Mouse (Mus musculus): ENCODE measurements at regions not wholly inside any gene's neighbourhood (a gene's known extent, or its start where the extent isn't known, plus 50 kb on each side); places are given as distances from the start of the nearest gene placed in this dataset.

DNA sequence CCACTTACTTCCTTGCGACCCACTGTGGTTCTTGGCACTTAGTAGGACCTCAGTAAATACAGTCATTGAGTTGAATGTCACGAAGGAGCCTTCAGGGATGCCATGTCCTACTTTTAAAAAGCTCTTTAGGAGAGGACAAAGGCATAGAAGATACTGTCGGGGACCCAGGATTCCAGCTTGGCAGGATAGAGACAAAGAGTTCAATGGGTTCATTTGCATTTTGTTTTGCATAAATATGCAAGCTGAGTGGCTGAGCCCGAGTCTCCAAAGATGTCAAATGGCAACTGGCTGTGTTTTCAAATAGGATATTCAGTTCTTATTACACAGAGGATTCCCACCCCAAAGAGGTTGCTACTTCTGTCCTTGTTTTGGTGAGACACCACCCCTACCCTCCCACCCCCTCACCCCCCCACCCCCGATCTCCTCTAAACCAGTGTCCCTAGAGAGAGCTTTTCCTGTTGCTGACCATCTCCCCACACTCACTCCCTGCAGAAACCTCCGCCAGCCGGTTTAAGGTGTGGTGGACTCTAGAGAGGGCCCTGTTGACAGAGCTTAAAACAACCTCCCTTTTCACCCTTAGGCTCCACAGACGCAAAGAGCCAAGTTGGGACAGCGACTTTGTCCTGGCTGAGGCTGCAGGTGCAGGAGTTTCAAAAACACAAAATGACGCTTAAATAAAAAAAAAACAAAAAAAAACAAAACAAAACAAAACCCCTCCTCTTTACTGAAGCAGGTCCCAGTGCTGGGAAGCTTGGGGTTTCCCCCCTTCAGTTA lies 57.9 kb downstream of the Sox9 start:
- DNase-seq: no peak

DNA sequence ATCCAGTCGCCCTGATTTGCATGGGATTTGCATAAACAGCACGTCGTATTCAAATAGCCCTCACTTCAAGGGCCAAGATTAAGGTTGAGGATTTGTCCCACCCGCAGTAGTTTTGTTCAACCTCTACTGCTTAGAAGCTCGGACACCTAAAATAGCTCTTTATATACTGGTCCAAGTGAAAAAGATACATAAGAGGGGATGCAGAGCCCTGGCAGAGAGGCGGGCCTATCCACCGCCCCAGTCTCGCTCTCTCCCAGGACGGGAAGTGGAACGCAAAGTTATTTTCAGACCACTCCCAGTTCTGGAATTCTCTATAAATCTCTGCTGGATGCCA lies 58.4 kb downstream of the Sox9 start:
- DNase-seq: no peak

GRCm38 (mm10) chr11:112844258-112844901 lies 62.4 kb downstream of the Sox9 start:
- no peak for DNase-seq

DNA sequence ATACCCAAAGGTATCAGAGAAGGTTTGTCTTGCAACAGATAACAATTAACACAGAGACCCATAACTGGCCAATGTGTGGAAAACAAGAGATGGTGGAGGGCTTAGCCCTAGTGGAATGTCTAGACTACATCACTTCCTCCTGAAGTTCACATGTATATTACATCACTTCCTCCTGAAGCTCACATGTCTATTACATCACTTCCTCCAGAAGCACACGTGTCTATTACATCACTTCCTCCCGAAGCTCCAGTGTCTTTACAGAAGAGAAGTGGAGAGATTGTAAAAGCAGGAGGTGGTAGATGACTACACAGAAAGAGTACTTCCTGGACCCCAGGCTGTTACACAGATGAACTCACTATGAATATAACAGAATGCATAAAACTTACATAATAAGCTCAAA lies 65.1 kb downstream of the Sox9 start:
- DNase-seq: no peak

DNA sequence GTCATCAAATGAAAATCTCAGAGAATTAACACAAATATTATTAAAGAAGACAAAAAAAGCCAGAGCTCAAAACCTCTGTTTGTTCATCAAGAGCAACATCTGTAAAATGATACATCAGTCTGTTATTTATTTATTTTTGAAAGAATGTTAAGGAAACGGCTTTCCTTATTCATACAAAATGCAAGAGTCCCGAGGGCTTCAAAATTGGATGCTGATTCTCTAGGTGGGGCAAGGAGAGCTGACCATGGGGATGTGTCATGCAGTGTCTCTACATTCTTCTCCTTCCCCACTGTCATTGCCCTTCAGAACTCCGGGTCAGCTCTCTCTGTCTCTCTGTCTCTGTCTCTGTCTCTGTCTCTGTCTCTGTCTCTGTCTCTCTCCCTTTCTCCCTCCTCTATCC lies 65.8 kb downstream of the Sox9 start:
- no peak for DNase-seq

DNA sequence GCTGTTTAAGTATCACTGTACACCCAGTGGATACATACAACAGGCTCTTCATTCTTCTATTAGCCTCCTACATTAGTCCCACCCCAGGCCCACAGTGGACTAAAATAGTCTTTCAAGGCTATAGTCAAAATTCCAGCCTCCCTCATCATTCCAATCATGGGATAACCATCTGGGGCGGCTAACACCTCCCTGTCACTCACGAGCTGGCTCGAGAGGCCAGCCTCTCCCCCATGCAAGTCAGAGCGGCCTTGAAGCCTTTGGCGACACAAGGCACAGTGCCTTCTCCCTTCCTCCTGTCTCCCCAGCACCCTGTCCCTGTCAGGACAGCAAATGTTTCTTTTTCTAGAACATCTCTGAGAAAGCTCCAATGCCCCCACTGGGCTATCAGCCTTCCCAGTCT lies 68.0 kb downstream of the Sox9 start:
- no peak for DNase-seq

DNA sequence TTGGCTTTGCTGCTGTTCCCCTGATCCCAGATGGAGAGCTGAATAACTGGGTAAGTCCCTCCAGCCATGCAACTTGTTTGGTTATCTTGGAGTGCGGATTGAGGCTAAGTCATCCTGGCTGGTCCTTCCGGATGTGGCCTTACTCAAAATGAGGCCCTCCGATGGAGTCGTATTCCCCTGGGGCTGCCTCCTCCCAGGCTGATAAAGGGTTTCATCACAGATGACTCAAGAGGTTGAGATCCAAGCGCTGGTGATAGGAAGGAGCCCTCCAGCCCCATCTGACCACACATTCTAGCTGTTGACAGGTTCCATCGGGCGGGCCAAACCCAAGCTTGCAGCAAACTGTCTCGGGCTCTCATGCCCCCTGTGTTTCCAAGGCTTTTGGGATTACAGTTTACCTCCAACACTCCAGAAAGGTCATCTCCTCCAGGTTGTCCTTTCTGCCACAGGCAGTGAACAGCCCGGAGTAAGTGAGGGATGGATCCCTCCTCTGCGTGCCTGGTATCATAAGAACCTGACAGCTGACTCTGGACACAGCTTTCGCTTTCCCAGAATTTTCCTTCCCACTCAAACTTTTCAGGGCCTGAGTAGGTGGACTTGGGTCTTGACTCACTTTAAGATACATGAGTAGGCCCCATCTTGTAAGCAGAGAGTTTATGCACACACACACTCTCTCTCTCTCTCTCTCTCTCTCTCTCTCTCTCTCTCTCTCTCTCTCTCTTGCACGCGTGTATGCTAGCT lies 68.7 kb downstream of the Sox9 start:
- no peak for DNase-seq

DNA sequence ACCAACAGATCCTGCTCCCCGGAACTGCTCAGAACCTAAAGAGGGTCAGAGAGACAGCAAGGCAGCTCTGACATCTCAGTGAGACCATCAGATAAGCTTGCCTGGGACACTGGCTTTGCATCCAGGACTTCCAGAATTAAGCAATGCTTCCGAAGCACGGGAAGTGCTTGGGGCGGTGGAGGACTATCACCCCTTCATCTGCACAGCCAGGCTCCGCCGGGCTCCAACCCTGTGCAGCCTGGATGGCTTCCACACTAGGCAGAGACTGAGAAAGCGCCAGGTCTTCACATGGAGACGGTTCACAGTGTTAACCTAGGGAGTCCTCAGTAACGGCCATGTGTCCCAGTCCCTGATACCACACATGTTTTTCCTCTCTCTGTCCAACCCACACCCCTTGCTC lies 69.3 kb downstream of the Sox9 start:
- no peak for DNase-seq

DNA sequence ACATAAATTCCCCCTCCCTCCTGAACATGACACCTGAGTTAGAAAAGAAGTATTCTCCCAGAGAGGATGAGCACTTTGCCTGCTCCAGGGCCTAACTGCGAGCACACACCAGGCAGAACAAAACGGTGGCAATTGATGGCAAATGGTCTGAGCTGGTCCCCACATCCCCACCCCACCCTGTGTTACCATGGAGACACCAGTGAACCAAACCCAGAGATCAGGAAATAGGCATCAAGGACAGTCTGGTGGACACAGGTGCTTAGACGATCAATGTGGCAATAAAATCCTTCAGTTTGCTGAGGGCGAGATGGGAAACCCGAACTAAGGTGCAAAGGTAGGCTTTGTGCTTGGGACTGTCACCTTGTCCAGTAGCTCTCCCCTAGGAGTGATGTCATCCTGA lies 74.0 kb downstream of the Sox9 start:
- no peak for DNase-seq

DNA sequence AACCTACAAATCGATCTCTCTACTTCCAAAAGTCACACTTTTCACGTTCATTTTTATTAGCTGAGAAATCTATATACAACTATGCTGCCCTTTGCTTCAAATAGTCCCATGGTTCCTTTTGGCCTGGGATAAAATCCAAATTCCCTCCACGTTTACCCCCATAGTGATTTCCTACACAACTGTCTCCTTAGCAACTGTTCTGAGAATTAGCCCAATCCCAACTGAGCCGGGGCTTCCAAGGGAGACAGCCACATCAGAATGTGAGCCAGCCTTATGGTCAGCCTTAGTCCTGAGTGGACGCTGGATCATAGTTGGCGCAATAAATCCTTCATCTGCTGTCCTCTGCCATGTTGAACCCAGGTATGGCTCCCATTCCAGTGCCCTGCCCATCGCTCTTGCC lies 77.3 kb downstream of the Sox9 start:
- DNase-seq: no peak

- no peak for DNase-seq
Measured at GRCm38 (mm10) chr11:112860797-112861196, 78.8 kb downstream of the Sox9 start.

DNA sequence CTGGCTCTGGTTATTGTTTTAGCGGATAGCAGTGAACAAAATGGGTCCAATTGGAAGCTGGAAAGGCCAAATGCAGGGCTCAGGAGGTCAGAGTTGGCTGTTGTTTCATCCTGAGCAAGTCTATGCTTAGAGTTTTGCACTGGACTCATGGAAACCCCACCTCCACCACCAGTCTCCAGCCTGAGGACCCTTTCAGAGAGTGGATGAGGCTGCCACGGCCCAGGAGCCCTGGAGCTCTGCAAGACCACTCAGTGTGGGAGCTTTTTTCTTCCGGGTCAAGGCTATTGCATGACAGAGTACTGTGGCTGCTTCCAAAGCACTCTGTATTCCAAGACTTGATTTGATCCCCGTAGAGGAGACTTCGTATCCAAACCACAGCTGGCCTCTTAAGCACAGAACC lies 79.2 kb downstream of the Sox9 start:
- no peak for DNase-seq

DNA sequence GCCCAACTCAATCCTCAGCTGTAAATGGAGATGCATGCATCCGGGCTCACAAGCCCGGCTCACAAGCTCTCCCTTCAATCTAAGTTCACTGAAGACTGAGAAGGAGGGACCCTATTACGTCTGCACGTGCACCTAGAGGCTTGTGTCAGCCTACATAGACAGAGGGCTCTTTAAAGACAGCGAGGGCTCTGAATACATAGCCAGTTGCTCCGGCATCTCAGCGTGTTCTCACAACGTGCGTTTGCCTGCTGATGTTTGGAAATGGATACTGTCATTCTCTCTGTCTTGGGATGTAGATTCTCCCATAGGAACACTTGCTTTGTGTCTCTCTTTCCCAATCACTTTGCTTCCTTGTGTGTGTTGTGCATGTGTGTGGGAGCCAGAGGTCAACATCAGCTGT lies 83.8 kb downstream of the Sox9 start:
- DNase-seq: no peak

DNA sequence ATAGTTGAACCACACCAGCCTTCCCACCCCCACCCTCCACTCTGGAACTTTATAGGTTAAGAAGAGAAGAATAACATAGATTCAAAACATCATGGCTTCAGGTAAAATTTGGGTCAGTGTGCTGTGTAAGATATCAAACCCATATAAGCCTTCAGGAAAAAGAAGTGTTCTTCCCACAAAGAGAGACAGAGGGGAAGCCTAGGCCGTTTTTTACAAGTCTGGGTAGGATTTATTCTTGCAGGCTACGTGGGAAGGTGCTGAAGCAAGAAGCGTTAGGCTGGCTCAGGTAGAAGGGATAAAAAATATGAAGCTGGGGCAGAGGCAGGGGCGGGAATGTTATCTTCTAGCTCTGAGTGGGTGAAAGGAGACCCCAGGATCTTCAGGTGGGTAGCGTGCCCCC lies 87.5 kb downstream of the Sox9 start:
- DNase-seq: no peak

DNA sequence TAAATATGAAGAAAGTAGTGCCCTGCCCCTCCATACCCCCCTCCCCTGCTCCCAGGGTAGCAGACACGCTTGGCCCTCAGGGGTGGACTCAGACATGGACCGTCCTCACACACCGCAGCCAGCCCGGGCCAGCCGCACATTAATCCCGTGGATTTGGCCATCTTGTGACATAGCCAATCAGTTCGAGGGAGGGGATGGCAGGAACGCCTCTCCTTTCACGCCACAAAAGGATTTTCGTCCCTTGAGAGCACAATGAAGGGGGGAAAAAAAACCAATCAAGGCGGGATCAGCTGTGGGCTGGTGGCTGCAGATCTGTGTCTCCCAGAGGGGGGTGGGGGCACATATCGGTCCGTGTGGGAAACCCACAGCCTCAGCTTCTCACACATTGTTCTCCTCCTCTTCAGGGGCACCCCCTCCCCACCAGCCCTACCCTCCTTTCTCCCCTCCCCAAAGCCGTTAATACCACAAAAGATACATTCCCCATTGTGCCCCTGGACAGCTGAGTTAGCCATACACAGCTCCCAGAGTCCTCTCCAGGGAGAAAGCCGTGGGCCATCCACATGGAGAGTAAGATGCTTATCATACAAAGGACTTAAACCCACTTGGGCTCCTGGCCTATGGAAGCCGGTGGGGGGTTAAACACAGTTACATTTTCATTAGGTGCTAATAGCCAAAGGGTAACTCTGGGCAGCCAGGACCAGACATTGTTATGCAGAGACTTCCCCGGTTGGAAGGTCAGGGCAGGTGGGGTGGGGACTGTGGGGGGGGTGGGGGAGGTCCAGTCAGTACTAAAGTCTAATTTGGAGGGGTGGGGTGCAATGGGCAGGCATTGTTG lies 88.4 kb downstream of the Sox9 start:
- no peak for DNase-seq

GRCm38 (mm10) chr11:112872677-112873367 lies 90.8 kb downstream of the Sox9 start:
- no peak for DNase-seq

DNA sequence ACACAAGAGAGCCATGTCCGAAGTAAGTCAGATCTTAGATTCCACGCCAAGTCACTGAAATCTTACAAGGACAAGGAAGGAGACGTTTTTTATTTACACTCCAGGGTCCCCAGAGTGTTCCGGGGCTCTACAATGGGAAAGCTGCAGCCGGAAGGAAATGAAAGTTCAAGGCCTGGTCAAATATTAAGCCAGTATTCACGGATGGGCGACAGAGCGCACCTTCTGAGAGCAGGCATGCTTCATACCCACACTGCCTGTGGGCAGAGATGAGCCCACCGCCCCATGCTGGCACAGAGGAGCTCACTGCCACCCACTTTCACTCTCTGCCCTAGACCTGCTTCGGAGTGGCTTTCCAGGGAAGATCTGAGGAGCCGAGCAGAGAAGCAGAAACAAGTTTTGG lies 92.2 kb downstream of the Sox9 start:
- DNase-seq: no peak

- DNase-seq: no peak
Measured at GRCm38 (mm10) chr11:112876226-112876625, 94.2 kb downstream of the Sox9 start.

DNA sequence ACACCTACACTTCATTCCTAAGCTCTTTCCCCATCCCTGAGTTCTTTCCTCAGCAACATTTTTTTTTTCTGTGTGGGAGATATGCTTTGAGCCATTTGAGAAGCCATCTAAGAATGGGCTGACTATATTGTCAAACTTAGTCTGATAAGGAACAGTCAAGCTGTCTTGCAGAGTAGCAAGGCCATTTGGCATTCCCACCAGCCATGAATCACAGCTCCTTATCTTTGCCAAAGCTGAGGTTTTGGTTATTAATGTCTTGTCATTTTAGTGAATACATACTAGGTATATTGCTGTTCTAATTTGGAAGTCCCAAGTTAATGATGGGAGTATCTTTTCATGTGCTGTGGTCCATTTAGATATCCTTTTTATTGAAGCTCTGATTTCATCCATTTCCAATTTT lies 96.4 kb downstream of the Sox9 start:
- DNase-seq: no peak

GRCm38 (mm10) chr11:112880736-112881135 lies 98.7 kb downstream of the Sox9 start:
- DNase-seq: no peak

DNA sequence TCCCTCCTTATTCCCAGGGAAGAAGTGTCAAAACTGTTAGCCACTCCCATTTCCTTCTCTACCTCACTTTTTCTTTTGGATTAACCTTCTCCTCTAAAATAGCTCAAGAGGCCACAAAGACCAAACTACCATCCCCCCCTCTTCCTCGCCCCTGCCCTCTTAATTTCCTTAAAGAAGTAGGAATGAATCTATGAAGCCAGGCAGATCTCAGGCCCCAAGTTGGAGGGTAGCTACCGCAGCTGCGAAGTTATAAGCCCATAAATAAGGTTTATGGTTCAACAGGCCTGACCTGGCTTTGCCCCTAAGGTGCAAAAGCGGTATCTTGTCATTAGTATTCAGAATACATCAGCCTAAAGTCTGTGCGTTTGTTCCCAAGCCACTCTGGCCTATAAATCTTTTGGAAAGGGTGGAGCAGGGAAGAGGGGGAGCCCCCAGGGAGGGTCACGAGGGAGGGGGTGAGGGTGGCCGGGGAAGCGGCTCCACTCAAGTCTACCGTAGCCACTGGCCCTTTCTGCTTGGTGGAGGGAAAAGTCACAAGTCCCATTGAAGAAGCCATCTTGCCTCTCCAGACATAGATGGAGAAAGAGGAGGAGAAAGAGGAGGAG lies 103.4 kb downstream of the Sox9 start:
- DNase-seq: no peak

- DNase-seq: no peak
Measured at GRCm38 (mm10) chr11:112886139-112886538, 104.1 kb downstream of the Sox9 start.

Data from lung, postnatal 14 days (tissue).